Mouse (Mus musculus): ENCODE measurements at regions not wholly inside any gene's neighbourhood (a gene's known extent, or its start where the extent isn't known, plus 50 kb on each side); places are given as distances from the start of the nearest gene placed in this dataset.

DNA sequence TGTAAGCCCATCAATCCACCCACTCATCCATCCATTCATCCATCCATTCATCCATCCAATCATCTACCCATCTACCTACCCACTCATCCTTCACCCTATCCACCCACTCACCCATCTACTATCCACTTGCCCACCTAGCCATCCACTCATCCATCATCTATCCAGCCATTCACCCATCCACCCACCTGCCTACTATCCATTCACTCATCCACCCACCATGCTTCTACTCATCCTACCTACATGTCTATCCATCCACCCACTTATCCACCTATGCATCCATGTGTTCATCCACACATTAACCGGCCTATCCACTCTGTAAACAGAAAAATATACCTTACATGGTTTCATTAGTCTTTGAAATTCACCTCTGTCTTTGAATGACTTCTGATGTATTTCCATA is 384.2 kb upstream of the Tshz3 start:
- no peak for TF ChIP-seq POLR2A (IDR thresholded peaks at IDR 0.05; ENCODE audit: extremely low read depth, insufficient read depth, low read length)
- TF ChIP-seq CTCF (IDR thresholded peaks at IDR 0.05; ENCODE audit: extremely low read depth, insufficient read depth, low read length) = no peak
- Histone ChIP-seq H3K4me3 (ENCODE audit: insufficient read depth, low read length) (no peak overlapping the region), H3K4me1 (ENCODE audit: control insufficient read depth, insufficient read depth, low read length) (no peaks in the 10 kb centered on the region), H3K27ac (ENCODE audit: insufficient read depth, low read length) (no peak overlapping the region)

DNA sequence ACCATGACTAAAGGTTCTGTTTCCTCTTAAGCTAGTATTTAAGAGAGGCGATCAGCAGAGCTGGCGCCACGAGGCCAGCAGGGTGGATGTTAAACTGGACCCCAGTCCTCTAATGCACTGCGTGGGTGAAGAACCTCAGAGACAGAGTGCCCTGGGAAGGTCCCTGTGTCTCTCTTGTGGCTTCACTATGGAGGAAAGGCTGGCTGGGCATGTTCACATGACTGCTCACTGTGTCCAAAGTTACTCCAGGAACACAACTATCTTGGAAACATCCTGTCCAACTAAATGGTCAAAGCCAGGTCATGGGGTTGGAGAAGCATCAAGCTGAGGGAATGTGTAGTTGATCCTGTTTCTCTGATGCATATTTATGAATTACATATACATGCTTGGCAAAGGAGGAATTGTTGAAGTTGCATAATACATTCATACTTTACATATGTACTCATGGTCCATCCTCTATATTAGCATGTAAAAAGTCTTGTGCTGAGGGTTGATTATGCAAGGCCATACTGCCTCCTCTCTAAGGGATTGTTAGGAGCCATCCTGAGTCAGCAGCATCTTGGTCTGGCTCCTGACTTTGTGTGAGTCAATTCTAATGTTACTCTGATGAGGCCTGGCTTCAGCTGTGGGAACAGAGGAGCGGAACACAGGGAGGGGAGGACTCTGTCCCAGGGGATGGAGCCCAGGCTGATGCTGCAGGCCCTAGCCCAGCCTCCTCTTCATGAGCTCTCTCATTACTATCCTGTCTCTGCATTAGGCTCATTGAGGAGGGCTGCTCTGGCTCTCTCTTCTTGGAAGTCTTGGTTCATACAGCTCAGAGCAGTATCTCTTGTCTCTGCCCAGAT is 387.9 kb upstream of the Tshz3 start:
- no peak overlapping the region for H3K27ac ChIP-seq (ENCODE audit: insufficient read depth, low read length)
- no peak for TF ChIP-seq CTCF (IDR thresholded peaks at IDR 0.05; ENCODE audit: extremely low read depth, insufficient read depth, low read length)
- no peak for TF ChIP-seq POLR2A (IDR thresholded peaks at IDR 0.05; ENCODE audit: extremely low read depth, insufficient read depth, low read length)
- no peaks in the 10 kb centered on the region for H3K4me1 ChIP-seq (ENCODE audit: control insufficient read depth, insufficient read depth, low read length)
- H3K4me3 ChIP-seq (ENCODE audit: insufficient read depth, low read length) = no peak overlapping the region

DNA sequence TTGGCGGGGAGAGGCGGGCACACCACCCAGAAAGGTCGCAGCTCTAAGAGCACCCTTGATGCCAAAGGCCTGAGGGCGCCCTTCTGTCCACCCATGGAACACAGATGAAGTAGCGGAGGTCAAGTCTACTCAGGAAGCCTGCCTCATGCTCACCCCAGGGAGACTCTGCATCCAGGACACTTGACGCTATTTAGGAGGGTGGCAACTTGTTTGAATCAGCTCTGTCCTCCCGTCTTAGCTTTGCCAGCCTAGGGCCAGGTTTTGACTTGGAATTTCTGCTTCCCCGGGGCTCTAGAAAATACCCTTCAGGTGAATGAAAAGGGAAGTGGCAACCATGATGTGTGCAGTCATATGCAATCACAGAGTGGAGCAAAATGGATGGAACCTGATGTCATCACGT is 389.2 kb upstream of the Tshz3 start:
- no peak overlapping the region for H3K27ac ChIP-seq (ENCODE audit: insufficient read depth, low read length)
- H3K4me1 ChIP-seq (ENCODE audit: control insufficient read depth, insufficient read depth, low read length) = no peaks in the 10 kb centered on the region
- TF ChIP-seq POLR2A (IDR thresholded peaks at IDR 0.05; ENCODE audit: extremely low read depth, insufficient read depth, low read length) (no peak), CTCF (IDR thresholded peaks at IDR 0.05; ENCODE audit: extremely low read depth, insufficient read depth, low read length) (no peak)
- H3K4me3 ChIP-seq (ENCODE audit: insufficient read depth, low read length) = no peak overlapping the region

DNA sequence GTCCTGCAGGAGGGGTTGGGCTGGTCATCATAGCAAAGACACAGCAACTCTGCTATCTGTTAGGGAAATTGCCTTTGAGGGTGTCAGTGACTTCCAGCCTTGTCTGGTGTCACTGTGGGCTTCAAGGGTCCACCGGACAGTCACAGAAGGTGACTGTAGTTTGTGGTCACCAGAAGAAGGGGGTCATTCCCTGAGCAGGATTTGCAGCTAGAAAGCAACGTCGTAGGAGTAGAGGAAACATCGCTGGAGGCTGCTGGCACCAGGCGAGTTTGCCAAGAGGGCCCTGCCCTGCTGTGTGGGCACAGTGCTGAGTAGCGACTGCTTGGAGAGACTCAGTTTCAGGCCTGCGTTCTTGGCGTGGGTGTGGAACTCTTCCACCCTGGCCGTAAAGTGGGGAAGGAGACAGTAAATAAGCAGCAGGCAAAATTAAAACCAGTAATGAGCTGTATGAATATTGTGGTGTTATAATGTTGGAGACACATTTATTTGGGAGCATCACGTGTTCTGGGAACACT is 389.8 kb upstream of the Tshz3 start:
- Histone ChIP-seq H3K4me3 (ENCODE audit: insufficient read depth, low read length) (no peak overlapping the region), H3K27ac (ENCODE audit: insufficient read depth, low read length) (no peak overlapping the region), H3K4me1 (ENCODE audit: control insufficient read depth, insufficient read depth, low read length) (no peaks in the 10 kb centered on the region)
- TF ChIP-seq CTCF (IDR thresholded peaks at IDR 0.05; ENCODE audit: extremely low read depth, insufficient read depth, low read length) (no peak), POLR2A (IDR thresholded peaks at IDR 0.05; ENCODE audit: extremely low read depth, insufficient read depth, low read length) (no peak)

DNA sequence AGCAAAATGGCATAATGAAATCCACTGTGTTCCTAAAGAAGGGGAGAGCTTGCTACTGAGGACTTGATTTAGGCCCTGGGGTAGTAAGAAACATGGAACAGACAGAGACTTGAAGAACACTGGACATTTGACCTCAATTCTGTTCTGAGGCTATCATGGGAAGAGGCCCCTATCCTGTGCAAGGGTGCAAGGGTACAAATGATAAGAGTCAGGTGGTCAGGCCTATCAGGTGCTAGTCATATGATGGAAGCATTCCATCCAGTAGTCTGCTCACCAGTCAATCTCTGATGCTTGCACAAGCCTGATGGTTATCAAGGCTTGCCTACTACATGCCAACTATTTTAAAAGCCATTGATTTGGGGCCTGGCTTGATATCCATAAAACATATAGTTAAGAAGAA is 420.6 kb upstream of the Tshz3 start:
- H3K27ac ChIP-seq (ENCODE audit: insufficient read depth, low read length) = no peak overlapping the region
- TF ChIP-seq CTCF (IDR thresholded peaks at IDR 0.05; ENCODE audit: extremely low read depth, insufficient read depth, low read length) = no peak
- TF ChIP-seq POLR2A (IDR thresholded peaks at IDR 0.05; ENCODE audit: extremely low read depth, insufficient read depth, low read length) = no peak
- no peak overlapping the region for H3K4me3 ChIP-seq (ENCODE audit: insufficient read depth, low read length)
- no peaks in the 10 kb centered on the region for H3K4me1 ChIP-seq (ENCODE audit: control insufficient read depth, insufficient read depth, low read length)

DNA sequence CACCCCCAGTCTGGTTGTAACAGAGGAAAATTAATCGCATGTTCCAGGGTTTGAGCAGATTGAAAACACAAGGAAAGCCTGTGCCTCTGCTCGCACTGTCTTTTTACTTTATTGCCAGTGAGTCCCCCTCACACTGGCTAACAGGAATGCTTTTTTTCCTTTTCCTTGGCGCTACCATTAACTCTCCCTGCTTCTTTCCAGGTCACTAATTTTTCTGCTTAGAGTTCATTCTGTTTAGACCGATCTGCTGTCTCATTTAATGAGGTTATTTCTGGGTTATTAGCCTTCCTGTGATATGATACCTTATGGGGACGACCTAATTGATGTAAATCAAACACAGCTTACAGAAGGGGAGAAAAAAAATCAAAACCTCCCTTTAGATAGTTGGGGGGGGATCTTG is 429.0 kb upstream of the Tshz3 start:
- TF ChIP-seq POLR2A (IDR thresholded peaks at IDR 0.05; ENCODE audit: extremely low read depth, insufficient read depth, low read length) = no peak
- TF ChIP-seq CTCF (IDR thresholded peaks at IDR 0.05; ENCODE audit: extremely low read depth, insufficient read depth, low read length) = no peak
- H3K4me1 ChIP-seq (ENCODE audit: control insufficient read depth, insufficient read depth, low read length) = no peaks in the 10 kb centered on the region
- no peak overlapping the region for H3K27ac ChIP-seq (ENCODE audit: insufficient read depth, low read length)
- no peak overlapping the region for H3K4me3 ChIP-seq (ENCODE audit: insufficient read depth, low read length)

DNA sequence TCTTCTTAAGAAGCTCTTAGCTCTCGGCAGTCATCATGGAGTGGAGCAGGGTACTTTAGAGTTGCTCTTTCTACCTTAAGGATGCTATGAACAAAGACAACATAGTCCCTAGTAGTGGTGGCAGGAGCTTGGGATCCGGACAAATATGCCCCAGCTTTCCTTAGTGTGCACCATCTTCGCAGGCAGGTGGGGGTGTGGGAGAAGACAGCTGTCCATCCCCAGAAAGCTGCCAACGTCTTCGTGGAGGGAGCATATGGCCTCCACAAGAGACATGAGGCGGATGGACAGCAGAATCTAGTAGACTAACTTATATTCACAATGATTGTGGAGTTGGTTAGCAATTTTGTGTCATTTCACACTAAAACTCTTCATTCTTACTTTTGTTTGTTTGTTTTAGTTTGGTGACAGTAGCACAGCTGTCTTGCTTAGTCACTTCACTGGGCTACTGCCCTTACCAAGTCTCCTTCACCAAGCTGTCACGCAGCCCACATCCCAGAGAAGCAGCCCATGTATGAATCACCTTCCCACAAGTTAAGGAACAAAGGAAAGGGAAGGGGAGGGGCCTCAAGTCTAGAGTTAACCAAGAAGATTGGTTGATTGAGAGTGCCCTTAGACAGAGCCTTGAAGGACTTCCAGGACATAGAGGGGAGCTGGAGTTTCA is 432.6 kb upstream of the Tshz3 start:
- Histone ChIP-seq H3K27ac (ENCODE audit: insufficient read depth, low read length) (no peak overlapping the region), H3K4me3 (ENCODE audit: insufficient read depth, low read length) (no peak overlapping the region), H3K4me1 (ENCODE audit: control insufficient read depth, insufficient read depth, low read length) (no peaks in the 10 kb centered on the region)
- TF ChIP-seq CTCF (IDR thresholded peaks at IDR 0.05; ENCODE audit: extremely low read depth, insufficient read depth, low read length) (no peak), POLR2A (IDR thresholded peaks at IDR 0.05; ENCODE audit: extremely low read depth, insufficient read depth, low read length) (no peak)

DNA sequence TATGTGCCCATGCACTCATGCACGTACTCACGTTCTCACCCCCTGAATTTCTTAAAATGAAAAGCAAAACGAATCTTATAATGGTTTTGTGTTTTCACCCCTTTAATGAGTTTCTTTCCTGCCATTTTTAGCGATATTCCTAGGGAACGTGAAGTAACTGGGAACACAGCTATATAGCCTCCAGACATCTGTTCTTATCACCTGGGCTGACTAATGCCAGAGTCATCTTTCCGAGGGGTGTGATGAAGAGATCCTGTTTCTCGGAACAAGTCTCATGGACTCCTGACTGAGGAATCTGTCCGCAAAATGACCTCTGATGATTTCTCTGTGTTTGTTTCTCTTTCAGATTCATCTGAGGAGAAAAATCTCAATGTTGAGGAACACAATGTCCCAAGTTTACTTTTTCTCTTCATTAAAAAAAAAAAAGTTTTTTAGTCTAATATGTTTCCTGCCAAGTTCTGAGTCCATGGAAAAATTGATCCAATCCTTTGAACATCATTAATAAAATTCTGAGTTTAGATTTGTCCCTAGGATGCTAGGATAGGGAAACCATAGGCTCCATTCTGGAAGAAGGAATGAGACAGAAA is 435.7 kb upstream of the Tshz3 start:
- Histone ChIP-seq H3K4me1 (ENCODE audit: control insufficient read depth, insufficient read depth, low read length) (no peaks in the 10 kb centered on the region), H3K27ac (ENCODE audit: insufficient read depth, low read length) (no peak overlapping the region), H3K4me3 (ENCODE audit: insufficient read depth, low read length) (no peak overlapping the region)
- no peak for TF ChIP-seq CTCF (IDR thresholded peaks at IDR 0.05; ENCODE audit: extremely low read depth, insufficient read depth, low read length)
- TF ChIP-seq POLR2A (IDR thresholded peaks at IDR 0.05; ENCODE audit: extremely low read depth, insufficient read depth, low read length) = no peak

DNA sequence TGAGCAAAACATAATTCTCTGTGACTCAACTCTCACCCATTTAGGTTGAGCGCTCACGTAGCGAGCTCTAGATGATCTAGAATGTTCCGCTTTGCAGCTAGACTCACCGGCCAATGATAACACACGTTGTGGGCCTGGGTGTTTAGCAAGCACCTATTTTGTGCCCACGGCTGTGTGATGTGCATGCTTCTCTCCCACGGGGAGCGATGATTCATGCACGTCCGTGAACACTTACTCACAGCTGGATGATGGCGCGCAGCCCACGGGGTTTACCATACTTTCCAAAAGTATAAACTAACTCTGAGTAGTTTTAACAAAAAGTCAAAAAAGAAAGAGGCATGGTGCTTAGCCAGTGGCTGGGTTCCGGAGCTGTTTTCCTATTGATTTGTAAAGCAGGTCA is 440.8 kb upstream of the Tshz3 start:
- TF ChIP-seq POLR2A (IDR thresholded peaks at IDR 0.05; ENCODE audit: extremely low read depth, insufficient read depth, low read length) (no peak), CTCF (IDR thresholded peaks at IDR 0.05; ENCODE audit: extremely low read depth, insufficient read depth, low read length) (no peak)
- no peaks in the 10 kb centered on the region for H3K4me1 ChIP-seq (ENCODE audit: control insufficient read depth, insufficient read depth, low read length)

More for the DNA sequence above, 440.8 kb upstream of the Tshz3 start:
- Histone ChIP-seq H3K27ac (ENCODE audit: insufficient read depth, low read length) (no peak overlapping the region), H3K4me3 (ENCODE audit: insufficient read depth, low read length) (no peak overlapping the region)
